Mouse (Mus musculus) CH12.LX (cell line): ENCODE measurements around the gene Pacs1. TPM values are rescaled to one million over a fixed set of nuclear protein-coding genes. Genes with fewer than 3 reads are reported as not detected.

ENCODE experiments used
- DNase-seq: peaks from one replicate; pipeline ENCODE4 v3.0.0-alpha.2; 2013; ENCODE audit errors: extremely low read depth
- H3K27ac ChIP-seq: 2 replicates; pipeline ENCODE4 v1.5.1; 2012; ENCODE audit warnings: low read depth, mild to moderate bottlenecking, control low read depth, moderate library complexity; ENCODE audit not compliant: insufficient read depth
- H3K27me3 ChIP-seq: replicated peaks from 2 replicates; pipeline ENCODE3; 2012; ENCODE audit warnings: inconsistent platforms
- H3K36me3 ChIP-seq, 2 experiments: replicated peaks in 1 of 2; 2 replicates each; pipeline versions ENCODE3 to v1.6.1; 2012; ENCODE audit warnings: inconsistent platforms in 1 of 2, low read length in 1 of 2, mild to moderate bottlenecking in 1 of 2, mixed read lengths in 1 of 2, moderate library complexity in 1 of 2; ENCODE audit not compliant: control insufficient read depth in 1 of 2, insufficient read depth in 1 of 2
- H3K4me1 ChIP-seq, 2 experiments: 2 replicates each; pipeline ENCODE4 v1.6.1; 2012; ENCODE audit warnings: inconsistent platforms in 1 of 2, moderate library complexity in 1 of 2; ENCODE audit not compliant: insufficient read depth in 2 of 2, control insufficient read depth in 1 of 2
- H3K4me2 ChIP-seq: 2 replicates; pipeline ENCODE4 v1.6.1; 2012; ENCODE audit warnings: low read depth, mild to moderate bottlenecking, control low read depth; ENCODE audit not compliant: poor library complexity, insufficient read depth, severe bottlenecking
- H3K4me3 ChIP-seq, 3 experiments: fragments of 150-350 bp in 1 of 3; sonication (generic) in 1 of 3; replicated peaks in 1 of 3; 2 replicates each; pipeline versions ENCODE3 to v1.5.1; 2011 to 2012; ENCODE audit warnings: low read depth in 2 of 3, low read length in 2 of 3, mild to moderate bottlenecking in 2 of 3, moderate library complexity in 2 of 3, control low read depth in 1 of 3, improper control_type of control experiment in 1 of 3, inconsistent platforms in 1 of 3, mixed read lengths in 1 of 3; ENCODE audit not compliant: poor library complexity in 1 of 3
- H3K79me2 ChIP-seq: replicated peaks from 2 replicates; pipeline ENCODE4 v1.6.1; 2012; ENCODE audit warnings: mild to moderate bottlenecking, moderate library complexity; ENCODE audit not compliant: control insufficient read depth, poor library complexity, insufficient read depth, severe bottlenecking; ENCODE audit errors: extremely low read depth
- H3K9ac ChIP-seq: 2 replicates; pipeline ENCODE4 v1.6.1; 2012; ENCODE audit warnings: low read depth, mild to moderate bottlenecking, control low read depth, moderate library complexity; ENCODE audit not compliant: insufficient read depth
- H3K9me3 ChIP-seq: replicated peaks from 2 replicates; pipeline ENCODE3; 2012; ENCODE audit warnings: low read length, inconsistent platforms, mixed read lengths
- BHLHE40 ChIP-seq: IDR thresholded peaks from 2 replicates; pipeline ENCODE4 v1.6.1; 2011; ENCODE audit warnings: mild to moderate bottlenecking, low read depth, low read length, improper control_type of control experiment
- CHD1 ChIP-seq: IDR thresholded peaks from 2 replicates; pipeline ENCODE4 v1.6.1; 2012; ENCODE audit warnings: low read depth, low read length, improper control_type of control experiment, inconsistent platforms
- CHD2 ChIP-seq: IDR thresholded peaks from 2 replicates; pipeline ENCODE4 v1.6.1; 2011; ENCODE audit warnings: low read length, improper control_type of control experiment
- CTCF ChIP-seq, 2 experiments: IDR thresholded peaks in 1 of 2; conservative IDR thresholded peaks in 1 of 2; 2 replicates each; pipeline ENCODE4 v1.5.1; 2011 to 2012; ENCODE audit warnings: low read depth in 2 of 2, low read length in 2 of 2, improper control_type of control experiment in 1 of 2, inconsistent platforms in 1 of 2, mild to moderate bottlenecking in 1 of 2, moderate library complexity in 1 of 2
- E2F4 ChIP-seq: IDR thresholded peaks from 2 replicates; pipeline ENCODE4 v1.6.1; 2011; ENCODE audit warnings: low read depth, low read length, improper control_type of control experiment; ENCODE audit not compliant: insufficient replicate concordance
- ELF1 ChIP-seq: IDR thresholded peaks from 2 replicates; pipeline ENCODE4 v1.6.1; 2014; ENCODE audit warnings: low read depth, mild to moderate bottlenecking, inconsistent platforms, low read length, improper control_type of control experiment
- GABPA ChIP-seq: IDR thresholded peaks from 2 replicates; pipeline ENCODE4 v1.6.1; 2012; ENCODE audit warnings: low read depth, low read length, improper control_type of control experiment, inconsistent platforms; ENCODE audit not compliant: insufficient replicate concordance
- IRF4 ChIP-seq: IDR thresholded peaks from 2 replicates; pipeline ENCODE4 v1.6.1; 2014; ENCODE audit warnings: low read depth, mild to moderate bottlenecking, inconsistent platforms, low read length, improper control_type of control experiment
- JUN ChIP-seq: IDR thresholded peaks from 2 replicates; pipeline ENCODE4 v1.6.1; 2011; ENCODE audit warnings: low read depth, mild to moderate bottlenecking, low read length, improper control_type of control experiment, moderate library complexity; ENCODE audit not compliant: insufficient read depth
- JUND ChIP-seq: conservative IDR thresholded peaks from 2 replicates; pipeline ENCODE4 v1.6.1; 2011; ENCODE audit warnings: low read depth, low read length, improper control_type of control experiment
- MAFK ChIP-seq: IDR thresholded peaks from 2 replicates; pipeline ENCODE4 v1.6.1; 2011; ENCODE audit warnings: low read length, improper control_type of control experiment; ENCODE audit not compliant: insufficient replicate concordance
- MAZ ChIP-seq: IDR thresholded peaks from 2 replicates; pipeline ENCODE4 v1.6.1; 2012; ENCODE audit warnings: low read depth, mild to moderate bottlenecking, inconsistent platforms, low read length, improper control_type of control experiment, moderate library complexity
- MEF2A ChIP-seq: IDR thresholded peaks from 2 replicates; pipeline ENCODE4 v1.6.1; 2014; ENCODE audit warnings: low read depth, mild to moderate bottlenecking, inconsistent platforms, low read length, improper control_type of control experiment, borderline replicate concordance
- MXI1 ChIP-seq: IDR thresholded peaks from 2 replicates; pipeline ENCODE4 v1.6.1; 2011; ENCODE audit warnings: mild to moderate bottlenecking, low read depth, low read length, improper control_type of control experiment
- MYC ChIP-seq: IDR thresholded peaks from 2 replicates; pipeline ENCODE4 v1.6.1; 2011; ENCODE audit warnings: low read depth, mild to moderate bottlenecking, improper control_type of control experiment, low read length
- RAD21 ChIP-seq: IDR thresholded peaks from 2 replicates; pipeline ENCODE4 v1.6.1; 2011; ENCODE audit warnings: low read depth, mild to moderate bottlenecking, low read length, improper control_type of control experiment, moderate library complexity
- RCOR1 ChIP-seq: conservative IDR thresholded peaks from 2 replicates; pipeline ENCODE4 v1.6.1; 2012; ENCODE audit warnings: low read depth, mild to moderate bottlenecking, inconsistent platforms, low read length, improper control_type of control experiment
- SIN3A ChIP-seq: IDR thresholded peaks from 2 replicates; pipeline ENCODE4 v1.6.1; 2012; ENCODE audit warnings: low read length, improper control_type of control experiment, inconsistent platforms
- TBP ChIP-seq: conservative IDR thresholded peaks from 2 replicates; pipeline ENCODE4 v1.6.1; 2011; ENCODE audit warnings: low read depth, low read length, improper control_type of control experiment
- UBTF ChIP-seq: IDR thresholded peaks from 2 replicates; pipeline ENCODE4 v1.6.1; 2012; ENCODE audit warnings: low read depth, mild to moderate bottlenecking, inconsistent platforms, low read length, improper control_type of control experiment, moderate library complexity
- USF2 ChIP-seq: conservative IDR thresholded peaks from 2 replicates; pipeline ENCODE4 v1.6.1; 2011; ENCODE audit warnings: low read depth, low read length, improper control_type of control experiment
- ZKSCAN1 ChIP-seq: IDR thresholded peaks from 2 replicates; pipeline ENCODE4 v1.6.1; 2012; ENCODE audit warnings: low read depth, inconsistent platforms, low read length, improper control_type of control experiment, borderline replicate concordance
- ZNF384 ChIP-seq: IDR thresholded peaks from 2 replicates; pipeline ENCODE4 v1.6.1; 2012; ENCODE audit warnings: low read depth, low read length, improper control_type of control experiment, inconsistent platforms
- dilution Hi-C: fragments of 300-500 bp; cut with MboI; formaldehyde crosslinking; loops from 2 replicates; pipeline ENCODE4 v1.14.3; 2020; ENCODE audit warnings: low sequenced_read_pairs; ENCODE audit not compliant: extremely low pct_unique_long_range_greater_than_20kb, extremely low pct_ligation_motif_present
- in situ Hi-C: fragments of 300-500 bp; cut with MboI; formaldehyde crosslinking; loops from 3 replicates; pipeline ENCODE4 v1.14.3; 2019; ENCODE audit warnings: low sequenced_read_pairs, low pct_ligation_motif_present, low pct_unique_long_range_greater_than_20kb, mixed read lengths
- polyA plus RNA-seq: library from polyadenylated mRNA; unstranded; fragments of >175 nt; gene quantifications from 2 replicates; pipeline ENCODE4 v1.2.1, GENCODE M21; 2012; ENCODE audit warnings: low read depth; ENCODE audit not compliant: insufficient read length
- total RNA-seq, 2 experiments: library from RNA; depleted of rRNA; stranded (reverse); fragments of 300-350 nt in 1 of 2; fragments of >200 nt in 1 of 2; gene quantifications; 2 replicates each; pipeline ENCODE4 v1.2.3; 2012 to 2014

Gene Pacs1
- total and polyA plus RNA-seq, 3 experiments = 2.4 to 14.4 (median 10.1) TPM

- peaks cover 0 to under 1% of the 10 kb centered on the region in 2 experiments for H3K36me3 ChIP-seq
- H3K4me3 ChIP-seq = no peak overlapping the region
- TF ChIP-seq MEF2A (peak; percentile 67; the same call in 1 of the 2 replicates), GABPA (no peak), RAD21 (no peak), ELF1 (peak; percentile 77; the same call in 1 of the 2 replicates), IRF4 (peak; percentile 83), TBP (0 out of 2 replicates have a peak, but pooled peaks have one; percentile 46), CHD2 (0 out of 2 replicates have a peak, but pooled peaks have one; percentile 5), JUND (peak; percentile 35; the same call in 1 of the 2 replicates), JUN (peak; percentile 50; the same call in 1 of the 2 replicates)
- TF ChIP-seq, all 38 proteins: peak for 7
- dilution Hi-C loops (no loop called here), in situ Hi-C loops (no loop called here)
- Histone ChIP-seq H3K27me3 (no peaks in the 10 kb centered on the region), H3K9ac (peak overlapping the region; percentile 45), H3K9me3 (no peaks in the 10 kb centered on the region), H3K27ac (peak overlapping the region; percentile 89; the same call in 1 of the 2 replicates), H3K79me2 (0 out of 2 replicates have a peak, but pooled peaks cover 2% of the 10 kb centered on the region), H3K4me1 (peaks cover 15 to 40% of the 10 kb centered on the region in 2 experiments), H3K4me2 (peak overlapping the region; percentile 81; the same call in 1 of the 2 replicates)
- DNase-seq = peak; percentile 28
Measured at GRCm38 (mm10) chr19:5220389-5220788, 52.5 kb downstream of the Pacs1 start.

DNA sequence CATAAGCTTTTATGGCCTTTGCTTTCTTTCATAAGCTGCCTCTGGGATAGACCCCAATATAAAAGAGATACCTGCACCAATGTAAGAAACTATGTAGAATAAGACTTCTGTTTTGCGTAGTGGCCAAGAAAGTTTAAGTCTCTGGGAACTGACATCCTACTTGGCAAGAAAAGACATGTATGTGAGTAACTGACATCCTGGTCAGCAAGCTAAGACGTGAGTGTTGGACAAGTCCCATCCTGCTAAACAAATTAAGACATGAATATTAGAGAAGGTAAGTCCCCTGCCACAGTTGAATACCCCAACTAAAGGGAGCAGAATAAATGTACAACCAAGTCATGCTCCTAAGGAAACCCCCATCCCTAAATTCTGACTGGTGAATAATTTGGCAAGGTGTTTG is 71.2 kb downstream of the Pacs1 start:
- Histone ChIP-seq H3K4me1 (peaks cover 9 to 27% of the 10 kb centered on the region in 2 experiments; a peak in 3 of 4 replicates), H3K27me3 (no peaks in the 10 kb centered on the region), H3K79me2 (no peaks in the 10 kb centered on the region), H3K27ac (peak overlapping the region; percentile 93), H3K4me3 (no peak overlapping the region), H3K36me3 (no peaks in the 10 kb centered on the region), H3K9me3 (no peaks in the 10 kb centered on the region), H3K4me2 (peak overlapping the region; percentile 50; the same call in 1 of the 2 replicates)
- DNase-seq = peak; percentile 33
- TF ChIP-seq E2F4 (no peak), BHLHE40 (peak; percentile 81), CHD1 (peak; percentile 98), MEF2A (peak; percentile 26; the same call in 1 of the 2 replicates), GABPA (no peak), ZNF384 (no peak), USF2 (no peak), ZKSCAN1 (no peak), RCOR1 (no peak), MAZ (no peak), MYC (no peak), SIN3A (no peak), CTCF (conservative IDR thresholded peaks at IDR 0.05 in 1 of 2, IDR thresholded peaks at IDR 0.05 in 1 of 2; ENCODE audit: low read depth in 2 of 2, low read length in 2 of 2) (no peak), JUND (no peak), JUN (no peak), UBTF (no peak), MXI1 (no peak), MAFK (no peak)
- TF ChIP-seq, all 38 proteins: peak for 3
- no peak overlapping the region; the same call in 1 of the 2 replicates for H3K9ac ChIP-seq
- in situ Hi-C loops = loop anchor here (10.0 kb wide), 1 partner anchor 63 kb away; no protein-coding TSS in a partner anchor
- dilution Hi-C loops = no loop called here
